Mouse (Mus musculus): Measurements from ENCODE around the gene Enoph1. TPM values are rescaled to one million over a fixed set of nuclear protein-coding genes. Genes with fewer than 3 reads are reported as not detected.

Enoph1 gene
- 1 to 10 TPM; 6.7 to 9.0 TPM for total RNA-seq (2021)
- long read RNA-seq, experiment 1, transcript Enoph1-202 (6 exons, 1,833 nt) = major isoform, 12 of 12 reads
- long read RNA-seq, experiment 1, partial matches to known transcripts = 0 of 12 reads
- long read RNA-seq, experiment 1, other reads (novel, unspliced or antisense) = 0 of 12 reads
- long read RNA-seq, experiment 2, transcript Enoph1-202 (6 exons, 1,833 nt) = major isoform, 9 of 11 reads
- long read RNA-seq, experiment 2, partial matches to known transcripts = 1 of 11 reads
- long read RNA-seq, experiment 2, other reads (novel, unspliced or antisense) = 0 of 11 reads

DNA sequence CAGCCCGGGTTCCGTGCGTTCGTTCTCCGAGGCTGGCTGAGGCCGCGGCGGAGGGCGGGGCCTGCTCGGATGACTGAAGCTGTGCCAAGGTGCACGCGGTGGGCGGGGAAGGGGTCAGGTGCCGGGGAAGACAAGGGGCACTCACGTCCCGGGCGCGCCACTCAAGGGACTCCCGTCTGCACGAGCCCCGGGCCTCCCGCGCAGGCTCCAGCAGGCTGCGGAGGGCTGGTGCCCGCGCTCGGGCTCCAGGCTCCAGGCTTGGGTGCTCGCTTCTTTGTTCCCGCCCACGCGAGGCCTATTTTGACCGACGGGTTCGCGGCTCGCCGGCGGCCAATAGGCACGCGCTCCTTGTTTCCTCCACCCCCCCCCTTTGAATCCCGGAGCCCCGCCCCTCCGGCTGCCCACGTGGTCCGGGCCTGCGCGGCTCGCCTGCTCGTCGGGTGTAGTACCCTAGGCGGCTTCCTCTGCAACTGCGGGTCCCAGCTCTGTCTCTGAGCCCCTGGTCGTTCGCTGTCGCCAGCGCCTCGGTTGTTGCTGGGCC is at the start of gene Enoph1, which contains the start of gene Hnrnpdl:
Gene Enoph1 (plus strand): TSS at position 384 of the 541 bp plus-strand sequence.
Gene Hnrnpdl (minus strand): TSS at position 63 of the 541 bp plus-strand sequence.
- Histone ChIP-seq H3K4me3 (peak within 1 kb of the TSS; percentile 93), H3K27ac (peak within 1 kb of the TSS; percentile 99)
- DNase-seq = peak; percentile 96
- TF ChIP-seq CTCF (IDR thresholded peaks at IDR 0.05) = no peak
- intact Hi-C loops (cut with DNase I) = loop anchor here (10.0 kb wide), 2 partner anchors 135 to 375 kb away; partner anchors contain the start of genes Sec31a and Vamp9

DNA sequence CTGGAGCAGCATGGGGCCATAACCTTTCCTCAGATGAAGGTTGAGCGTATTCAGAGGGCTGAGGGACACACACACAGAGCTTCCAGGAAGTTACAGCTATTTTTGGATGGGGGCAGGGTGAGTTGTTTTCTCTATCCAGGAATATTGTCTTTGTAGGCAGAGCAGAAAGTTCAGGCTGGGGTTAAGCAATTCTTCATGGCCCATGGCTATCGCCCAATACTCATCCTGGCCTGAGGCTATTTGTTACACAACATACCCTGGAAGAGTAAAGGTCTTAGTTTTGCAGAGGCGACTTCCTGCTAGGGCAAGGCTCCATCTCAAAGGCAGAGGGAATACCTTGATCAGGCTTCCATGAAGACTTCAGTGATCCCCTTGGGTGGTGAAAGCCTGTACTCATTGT is 45.6 kb upstream of the Enoph1 start:
- H3K4me3 ChIP-seq = no peak overlapping the region
- H3K27ac ChIP-seq = no peak overlapping the region
- no peak for DNase-seq
- intact Hi-C loops (cut with DNase I) = no loop called here
- no peak for TF ChIP-seq CTCF (IDR thresholded peaks at IDR 0.05)

DNA sequence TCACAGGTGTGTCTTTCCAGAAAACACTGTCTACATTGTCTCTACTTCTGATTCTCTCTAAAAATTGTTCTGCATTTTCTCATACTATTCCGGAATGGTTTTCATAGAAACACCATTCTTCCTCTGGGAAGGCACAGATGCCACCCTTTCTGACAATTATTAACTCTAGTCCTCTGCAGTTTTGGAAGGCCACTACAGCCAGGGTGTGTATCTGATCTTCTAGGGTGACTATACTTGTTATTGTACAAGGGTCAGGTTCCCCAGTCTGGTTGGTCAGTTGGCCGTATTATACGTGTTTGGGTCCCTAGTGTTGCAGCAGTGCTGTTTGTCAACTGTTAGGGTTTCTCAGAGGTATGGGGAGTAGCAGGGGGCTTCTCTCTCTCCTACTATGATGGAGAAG is 45.1 kb upstream of the Enoph1 start:
- no peak for TF ChIP-seq CTCF (IDR thresholded peaks at IDR 0.05)
- intact Hi-C loops (cut with DNase I) = no loop called here
- DNase-seq = no peak
- H3K4me3 ChIP-seq = no peak overlapping the region
- H3K27ac ChIP-seq = no peak overlapping the region

DNA sequence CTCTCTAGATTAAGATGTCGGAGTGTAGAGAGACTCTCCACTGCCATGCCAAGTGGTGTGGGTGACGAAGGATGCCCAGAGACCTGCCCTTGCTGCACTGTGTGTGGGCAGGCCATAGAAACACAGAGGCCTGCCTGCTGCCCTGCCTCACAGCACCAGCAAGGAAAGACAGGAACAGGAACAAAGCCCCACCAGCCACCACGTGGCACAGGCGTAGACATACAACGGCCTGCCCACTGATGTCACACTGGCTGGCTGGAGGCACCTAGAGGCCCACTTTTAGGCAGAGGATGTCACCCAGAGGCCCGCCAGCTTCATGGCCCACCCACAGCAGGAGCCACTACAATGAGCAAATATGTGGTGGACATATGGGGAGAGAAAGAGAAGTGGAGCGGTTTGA is 39.7 kb upstream of the Enoph1 start:
- no peak overlapping the region for H3K4me3 ChIP-seq
- no peak for DNase-seq
- no peak for TF ChIP-seq CTCF (IDR thresholded peaks at IDR 0.05)
- H3K27ac ChIP-seq = no peak overlapping the region
- intact Hi-C loops (cut with DNase I) = no loop called here

DNA sequence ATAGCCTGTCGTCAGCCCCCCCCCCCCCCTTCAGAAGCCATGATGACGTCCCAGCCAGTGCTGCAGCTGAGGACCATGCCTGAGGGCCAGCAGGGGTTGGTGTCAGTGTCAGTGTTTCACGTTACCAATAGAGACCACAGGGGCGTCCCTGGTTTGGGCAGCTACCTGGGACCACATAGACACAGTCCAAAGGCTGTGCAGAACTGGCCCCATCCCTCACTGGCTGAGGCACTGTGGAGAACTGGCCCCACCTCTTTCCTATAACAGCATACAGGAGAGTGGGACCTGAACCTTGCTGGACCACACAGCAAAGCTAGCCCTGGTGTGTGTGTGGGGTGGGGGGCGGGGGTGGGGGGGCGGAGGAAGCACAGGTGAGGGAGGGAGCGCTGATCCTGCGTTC is 39.3 kb upstream of the Enoph1 start:
- Histone ChIP-seq H3K4me3 (no peak overlapping the region), H3K27ac (no peak overlapping the region)
- no peak for DNase-seq
- no peak for TF ChIP-seq CTCF (IDR thresholded peaks at IDR 0.05)
- intact Hi-C loops (cut with DNase I) = no loop called here

DNA sequence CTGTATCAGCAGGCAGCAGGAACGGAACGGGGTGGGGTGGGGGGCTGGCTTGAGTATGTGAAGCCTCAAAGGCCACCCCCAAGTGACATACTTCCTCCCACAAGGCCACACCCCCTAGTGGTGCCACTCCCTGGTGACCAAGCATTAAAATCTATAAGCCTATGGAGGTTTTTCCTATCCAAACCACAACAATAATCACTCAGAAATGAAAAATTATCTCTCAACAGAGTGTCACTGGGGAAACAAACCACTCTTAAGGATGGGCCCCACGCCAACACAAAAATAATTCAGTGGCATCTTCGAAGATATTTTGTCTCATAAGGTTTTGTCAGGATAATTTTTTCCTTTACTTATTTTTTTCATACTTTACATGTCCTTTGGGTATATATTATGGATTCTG is 35.9 kb upstream of the Enoph1 start:
- Histone ChIP-seq H3K27ac (no peak overlapping the region), H3K4me3 (no peak overlapping the region)
- DNase-seq = no peak
- TF ChIP-seq CTCF (IDR thresholded peaks at IDR 0.05) = no peak
- intact Hi-C loops (cut with DNase I) = no loop called here

DNA sequence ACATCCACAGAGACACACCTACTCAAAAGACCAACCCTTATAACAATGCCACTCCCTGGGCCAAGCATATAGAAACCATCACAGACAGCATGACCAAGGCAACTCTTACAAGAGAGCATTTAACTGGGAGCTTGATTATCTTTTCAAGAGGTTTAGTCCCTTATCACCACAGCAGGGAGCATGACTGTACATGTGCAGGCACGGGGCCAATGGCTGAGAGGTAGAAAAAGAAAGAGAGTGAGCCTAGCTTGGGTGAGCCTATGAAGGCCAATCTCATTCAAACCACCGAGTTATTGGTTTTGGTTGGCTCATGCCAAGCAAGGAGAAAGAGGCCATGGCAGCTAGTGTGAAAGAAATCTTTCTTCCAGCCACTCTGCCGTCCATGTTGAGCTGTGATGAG is 34.4 kb upstream of the Enoph1 start:
- TF ChIP-seq CTCF (IDR thresholded peaks at IDR 0.05) = no peak
- H3K27ac ChIP-seq = no peak overlapping the region
- intact Hi-C loops (cut with DNase I) = no loop called here
- H3K4me3 ChIP-seq = no peak overlapping the region
- DNase-seq = no peak

DNA sequence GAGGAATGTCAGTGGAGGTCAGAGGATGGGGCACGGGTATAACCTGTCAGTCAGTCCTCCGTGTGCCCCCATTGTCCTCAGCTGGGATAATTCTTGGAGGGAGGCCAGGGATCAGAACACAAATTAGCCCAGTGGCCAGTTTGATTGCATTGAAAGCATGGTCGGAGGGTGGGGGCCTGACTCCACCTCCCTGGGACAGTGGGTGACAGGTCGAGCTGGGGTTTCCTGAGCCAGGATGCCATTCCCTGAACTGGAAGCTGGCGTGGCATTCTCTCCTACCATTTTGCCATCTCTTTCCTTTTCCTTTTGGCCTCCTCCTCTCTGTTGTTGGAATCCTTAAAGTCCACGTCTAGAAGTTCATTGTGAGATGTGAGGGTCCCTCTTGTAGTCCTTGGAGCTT is 33.9 kb upstream of the Enoph1 start:
- Histone ChIP-seq H3K27ac (no peak overlapping the region), H3K4me3 (no peak overlapping the region)
- no peak for TF ChIP-seq CTCF (IDR thresholded peaks at IDR 0.05)
- no peak for DNase-seq
- intact Hi-C loops (cut with DNase I) = no loop called here

DNA sequence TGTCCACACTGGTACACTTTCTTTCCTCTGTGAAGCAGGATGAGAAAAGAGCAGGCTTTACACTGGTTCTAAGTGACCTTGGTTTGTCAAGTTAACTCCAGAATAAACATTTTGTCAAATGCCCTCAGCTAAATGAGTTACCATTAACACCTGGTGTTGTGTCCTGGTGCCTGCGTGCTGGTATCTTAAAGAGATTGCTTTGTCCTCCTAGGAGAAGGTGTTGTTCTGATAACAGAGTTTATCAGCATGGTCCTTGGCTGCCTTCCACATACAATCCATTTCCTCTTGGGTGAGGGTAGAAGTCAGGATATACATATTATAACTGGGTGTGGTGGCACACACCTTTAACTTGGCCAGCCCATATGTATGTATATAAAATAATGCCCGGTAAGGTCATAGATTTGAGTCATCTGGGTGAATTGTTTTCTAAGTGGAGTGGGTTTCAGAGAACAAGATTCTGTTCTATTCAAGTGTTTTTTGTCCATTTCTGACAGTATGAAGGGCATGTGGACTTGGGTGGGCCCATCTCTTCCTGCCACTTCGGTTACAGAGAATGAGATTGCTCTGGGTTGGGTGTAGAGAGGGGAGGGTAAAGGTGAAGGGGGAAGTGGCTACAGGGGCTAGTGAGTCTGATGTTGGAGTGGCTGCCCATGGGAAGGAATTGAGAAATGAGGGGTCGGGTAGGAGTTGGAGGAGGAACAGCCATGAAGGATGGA is 33.3 kb upstream of the Enoph1 start:
- H3K4me3 ChIP-seq = no peak overlapping the region
- intact Hi-C loops (cut with DNase I) = no loop called here
- no peak for TF ChIP-seq CTCF (IDR thresholded peaks at IDR 0.05)
- DNase-seq = no peak
- H3K27ac ChIP-seq = no peak overlapping the region

DNA sequence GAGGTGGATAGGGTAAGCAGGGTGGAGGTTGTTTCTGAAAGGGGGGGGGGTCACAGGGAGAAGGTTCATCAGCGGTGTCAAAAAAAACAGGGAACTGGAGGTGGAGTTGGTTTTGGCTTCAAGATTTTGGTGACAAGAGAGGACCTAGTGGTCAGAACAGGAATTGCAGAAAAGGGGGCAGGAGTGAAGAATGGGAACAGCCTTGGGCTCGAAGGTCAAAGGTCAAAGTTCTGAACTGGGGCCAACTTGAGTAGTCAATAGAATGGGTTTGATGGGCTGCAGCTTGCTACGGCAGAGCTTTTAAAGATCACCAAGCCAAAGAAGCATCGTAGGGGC is 32.8 kb upstream of the Enoph1 start:
- no peak overlapping the region for H3K27ac ChIP-seq
- intact Hi-C loops (cut with DNase I) = no loop called here
- H3K4me3 ChIP-seq = no peak overlapping the region
- no peak for DNase-seq
- TF ChIP-seq CTCF (IDR thresholded peaks at IDR 0.05) = peak; percentile 25; the same call in 1 of the 2 replicates

DNA sequence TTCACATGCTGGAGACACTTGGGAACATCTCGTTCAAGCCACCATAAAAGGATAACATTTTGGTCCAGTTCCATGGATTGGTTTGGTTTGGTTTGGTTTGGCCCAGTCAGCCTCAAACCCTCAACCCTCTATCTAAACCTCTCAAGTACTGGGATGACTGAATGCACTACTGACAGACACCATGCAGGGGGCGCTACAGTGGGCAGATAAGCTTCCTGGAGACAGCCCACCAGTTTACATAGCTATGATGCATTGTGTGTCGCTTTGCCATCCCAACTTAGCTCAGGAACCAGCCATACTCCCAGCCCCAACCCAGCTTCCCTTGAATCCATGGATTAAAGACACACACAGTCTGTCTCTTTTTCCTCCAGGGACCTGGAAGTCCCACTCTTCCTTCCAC is 31.3 kb upstream of the Enoph1 start:
- intact Hi-C loops (cut with DNase I) = no loop called here
- no peak for DNase-seq
- TF ChIP-seq CTCF (IDR thresholded peaks at IDR 0.05) = no peak
- no peak overlapping the region for H3K27ac ChIP-seq
- no peak overlapping the region for H3K4me3 ChIP-seq

DNA sequence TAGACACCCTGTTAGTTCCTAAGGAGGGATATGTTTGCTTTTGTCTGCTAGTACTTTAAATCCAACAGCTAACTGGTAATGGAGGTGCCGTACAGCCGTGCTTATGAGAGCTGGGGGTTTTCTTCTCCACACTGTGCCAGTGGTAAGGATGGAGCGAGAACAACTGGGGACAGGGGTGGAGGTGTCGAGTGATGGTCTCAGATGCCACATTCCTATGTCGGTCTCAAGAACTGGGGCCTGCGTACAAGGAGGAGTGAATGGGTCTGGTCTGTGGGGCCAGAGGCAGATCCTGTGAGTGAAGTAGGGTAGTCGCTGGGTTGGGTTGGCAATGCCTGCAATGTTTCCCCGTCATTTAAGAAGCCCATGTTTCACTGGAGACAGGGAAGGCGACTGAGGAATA is 27.2 kb upstream of the Enoph1 start:
- no peak overlapping the region for H3K4me3 ChIP-seq
- H3K27ac ChIP-seq = no peak overlapping the region
- intact Hi-C loops (cut with DNase I) = no loop called here
- no peak for TF ChIP-seq CTCF (IDR thresholded peaks at IDR 0.05)
- no peak for DNase-seq

DNA sequence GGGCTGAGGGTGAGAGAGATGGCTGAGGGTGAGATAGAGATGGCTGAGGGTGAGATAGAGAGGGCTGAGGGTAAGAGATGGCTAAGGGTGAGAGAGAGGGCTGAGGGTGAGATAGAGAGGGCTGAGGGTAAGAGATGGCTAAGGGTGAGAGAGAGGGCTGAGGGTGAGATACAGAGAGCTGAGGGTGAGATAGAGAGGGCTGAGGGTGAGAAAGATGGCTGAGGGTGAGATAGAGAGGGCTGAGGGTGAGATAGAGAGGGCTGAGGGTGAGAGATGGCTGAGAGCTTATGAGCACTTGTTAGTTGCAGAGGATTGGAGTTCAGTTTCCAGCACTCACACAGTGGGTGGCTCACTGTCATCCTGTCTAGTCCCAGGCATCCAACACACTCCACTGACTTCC is 19.7 kb upstream of the Enoph1 start:
- H3K4me3 ChIP-seq = no peak overlapping the region
- intact Hi-C loops (cut with DNase I) = no loop called here
- H3K27ac ChIP-seq = no peak overlapping the region
- no peak for TF ChIP-seq CTCF (IDR thresholded peaks at IDR 0.05)
- DNase-seq = no peak

Measured in gastrocnemius, adult 2 months (tissue).